Mouse (Mus musculus) thymus, postnatal 10 days (tissue): Measurements from ENCODE around the gene Srpk1.
"Not testable (repeated sequence)": the region's sequence is repeated elsewhere in the genome, so short reads cannot be mapped to it uniquely, and the experiment has no call there.

Experiments used
- DNase-seq, 2 experiments: peaks; one replicate each; pipeline ENCODE4 v3.0.0; 2021; ENCODE audit warnings: low spot score in 2 of 2

Srpk1 gene

DNA sequence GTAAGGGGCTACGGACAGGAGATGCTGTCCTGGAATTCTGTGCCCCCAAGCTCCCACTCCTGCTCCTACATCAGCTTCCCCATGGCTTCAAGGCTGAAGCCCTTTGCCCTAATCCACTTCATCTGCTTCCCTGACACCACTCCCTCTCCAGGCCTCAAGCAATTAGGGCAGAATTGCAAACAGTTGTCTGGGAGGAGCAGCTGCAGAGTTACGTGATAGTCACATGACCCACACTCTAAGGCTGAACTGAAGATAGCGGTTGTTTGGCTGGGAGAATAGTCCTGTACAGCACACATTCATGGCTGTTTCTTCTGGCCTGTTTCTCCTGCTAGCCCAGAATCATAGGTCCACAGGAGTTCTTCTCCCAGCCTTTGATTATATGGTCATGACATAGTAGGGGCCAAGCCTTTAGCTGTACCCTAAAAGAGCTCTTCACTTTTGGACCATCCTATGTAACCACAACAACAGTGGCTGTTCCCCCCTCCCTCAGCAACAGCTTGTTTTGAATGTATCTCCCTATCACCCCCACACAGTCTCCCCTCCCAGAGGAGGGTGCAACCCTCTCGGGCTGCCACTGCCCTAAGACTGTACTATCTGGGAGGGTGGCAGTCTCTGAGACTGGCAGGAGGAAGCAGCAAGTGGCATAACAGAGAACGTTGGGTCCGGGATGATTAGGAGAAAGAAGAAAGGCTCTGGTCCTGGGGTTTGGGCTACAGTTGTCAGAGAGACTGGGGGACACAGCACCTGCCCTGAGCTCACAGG lies 65.7 kb downstream of the Srpk1 start:
- no peak for DNase-seq

- DNase-seq = not testable (repeated sequence)
Observed at GRCm38 (mm10) chr17:28554021-28554420, 68.5 kb downstream of the Srpk1 start.

DNA sequence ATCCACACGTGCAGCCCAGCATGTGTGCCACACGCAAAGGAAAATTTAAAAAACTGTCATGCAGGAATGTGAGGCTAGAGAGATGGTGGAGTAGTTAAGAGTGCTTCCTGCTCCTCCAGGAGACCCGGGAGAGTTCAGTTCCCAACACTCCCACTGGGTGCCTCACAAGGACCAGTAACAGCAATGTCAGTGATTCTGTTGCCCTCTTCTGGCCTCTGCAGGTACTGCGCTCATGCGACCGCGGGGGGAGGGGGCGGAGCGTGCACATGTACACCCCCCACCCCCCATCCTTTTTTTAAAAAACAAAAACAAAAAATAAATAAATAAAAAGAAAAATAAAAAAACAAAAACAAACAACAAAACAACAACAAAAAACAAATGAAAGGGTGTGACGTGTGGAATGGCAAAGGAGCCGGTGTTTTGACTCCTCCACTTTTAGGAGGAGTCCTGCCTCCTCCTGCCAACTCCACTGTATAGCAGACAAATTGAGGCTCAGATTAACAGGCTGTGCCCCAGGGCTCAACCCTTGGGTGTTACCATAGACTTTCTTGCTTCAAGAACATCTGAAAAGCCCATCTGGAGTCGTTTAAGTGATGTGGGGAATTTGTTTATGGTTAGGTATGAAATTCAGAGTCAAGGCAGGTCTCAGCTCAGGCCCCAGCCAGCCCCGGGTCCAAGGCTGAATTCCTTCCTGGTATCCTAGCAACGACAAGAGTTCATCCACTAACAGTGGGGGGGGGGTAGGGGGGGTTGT lies 69.3 kb downstream of the Srpk1 start:
- DNase-seq = peak; percentile 58 to 76

DNA sequence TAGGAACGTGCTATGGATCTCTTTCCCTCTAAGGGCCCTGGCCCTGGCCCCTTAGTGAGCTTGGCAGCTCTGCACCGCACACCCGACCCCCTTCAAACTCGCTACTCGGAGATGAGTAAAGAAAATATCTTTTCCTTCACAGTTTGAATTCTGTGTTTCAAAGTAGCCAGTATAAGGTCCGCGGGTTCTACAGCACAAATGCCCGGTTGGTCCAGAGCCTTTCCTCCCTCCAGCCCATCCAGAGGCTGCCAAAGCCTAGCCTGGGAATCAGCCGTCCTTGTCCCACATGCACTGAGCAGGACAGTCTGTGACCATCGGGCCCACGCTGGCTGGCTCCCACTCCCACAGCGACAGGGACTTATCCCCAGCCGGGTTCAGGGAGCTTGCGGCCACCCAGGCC lies 73.4 kb downstream of the Srpk1 start, which contains the start of gene Clpsl2:
Gene Clpsl2, plus strand, starts transcription at position 301 of the 400 bp plus-strand sequence.
- DNase-seq = no peak

GRCm38 (mm10) chr17:28548550-28548949 lies 74.0 kb downstream of the Srpk1 start:
- DNase-seq = no peak

DNA sequence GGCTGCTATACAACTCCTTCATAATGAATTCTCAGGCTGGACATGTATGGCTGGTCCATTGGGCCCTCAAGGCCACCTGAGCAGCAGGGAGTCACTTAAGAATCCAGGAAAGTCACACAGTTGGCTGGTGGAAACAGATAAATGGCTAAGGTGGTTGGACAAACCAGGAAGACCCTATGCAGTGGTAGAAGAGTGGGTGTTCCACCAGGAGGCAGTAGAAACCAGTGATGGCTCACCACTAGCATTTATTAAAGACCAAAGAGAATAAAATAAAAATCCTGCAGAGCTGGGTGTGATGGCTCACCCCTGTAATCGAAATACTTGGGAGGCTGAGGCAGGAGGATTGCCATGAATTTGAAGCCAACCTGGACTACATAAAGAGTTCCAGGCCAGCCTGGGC lies 75.6 kb downstream of the Srpk1 start:
- peak in 1 of 2 experiments; percentile 46 for DNase-seq

DNA sequence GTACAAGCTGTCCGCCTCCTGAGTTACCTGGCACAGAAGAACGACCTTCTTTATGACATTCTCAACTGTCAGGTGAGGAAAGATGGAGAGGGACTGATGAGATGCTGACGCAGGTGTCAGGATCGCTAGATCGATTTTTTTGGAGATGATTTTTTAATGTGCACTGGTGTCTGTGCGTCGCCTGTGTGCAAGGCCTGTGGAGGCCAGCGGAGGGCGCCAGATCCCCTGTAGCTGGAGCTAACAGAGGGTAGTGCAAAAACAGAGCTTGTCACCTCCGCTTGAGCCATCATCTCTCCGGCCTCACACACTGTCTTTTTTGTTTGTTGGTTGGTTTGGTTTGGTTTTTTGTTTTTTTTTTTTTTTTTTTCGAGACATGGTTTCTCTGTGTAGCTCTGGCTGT lies 84.6 kb downstream of the Srpk1 start:
- DNase-seq = no peak
